Mouse (Mus musculus): ENCODE measurements around the gene Ufc1. TPM values are rescaled to one million over a fixed set of nuclear protein-coding genes. Genes with fewer than 3 reads are reported as not detected.

Gene Ufc1
- polyA plus RNA-seq, 1 experiment from 2014 or later = 103 TPM

GRCm38 (mm10) chr1:171293351-171293750 is 1.5 kb downstream of the Ufc1 start:
- 77% methylated on average over 3 of the region's 3 CpGs for WGBS
- no peaks in the 10 kb centered on the region for H3K36me3 ChIP-seq (ENCODE audit: control insufficient read depth, insufficient read depth, low read length)
- H3K4me2 ChIP-seq (ENCODE audit: low read depth, low read length) = peak overlapping the region; percentile 84
- no peak for ATAC-seq
- peak overlapping the region; percentile 78 for H3K4me3 ChIP-seq (ENCODE audit: low read length)
- no peaks in the 10 kb centered on the region for H3K9me3 ChIP-seq (ENCODE audit: control insufficient read depth, low read length)
- no peak overlapping the region for H3K27ac ChIP-seq (ENCODE audit: low read length)
- H3K27me3 ChIP-seq (replicated peaks; ENCODE audit: control insufficient read depth, insufficient read depth, low read length) = no peaks in the 10 kb centered on the region
- 0 out of 2 replicates have a peak, but pooled peaks cover 3% of the 10 kb centered on the region for H3K4me1 ChIP-seq (ENCODE audit: control insufficient read depth, insufficient read depth, low read length)
- H3K9ac ChIP-seq (ENCODE audit: low read depth, low read length) = no peak overlapping the region

DNA sequence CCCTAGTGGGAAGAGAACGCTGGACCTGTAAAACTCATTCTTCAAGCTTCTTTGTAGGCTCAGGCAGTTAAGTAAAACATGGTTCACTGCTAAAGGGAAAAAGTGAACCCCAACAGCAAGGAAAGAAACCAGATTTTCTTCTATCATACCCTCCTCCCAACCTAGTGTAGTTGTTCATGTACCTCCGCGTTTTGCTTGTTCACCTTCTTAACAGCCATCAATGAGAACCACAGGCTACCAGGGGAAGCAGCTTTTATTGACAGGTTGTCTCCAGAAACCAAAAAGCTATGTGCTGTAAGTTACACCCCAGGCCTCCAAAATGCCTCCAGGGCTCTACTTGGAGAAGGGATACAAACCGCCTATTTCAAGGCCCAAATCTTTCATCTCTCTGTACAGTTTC is 6.5 kb downstream of the Ufc1 start:
- WGBS = 61% methylated on average over 4 of the region's 4 CpGs
- no peak overlapping the region; the same call in 1 of the 2 replicates for H3K4me3 ChIP-seq (ENCODE audit: low read length)
- peaks cover 8% of the 10 kb centered on the region; the same call in 1 of the 2 replicates for H3K36me3 ChIP-seq (ENCODE audit: control insufficient read depth, insufficient read depth, low read length)
- no peak for ATAC-seq
- no peak overlapping the region for H3K9ac ChIP-seq (ENCODE audit: low read depth, low read length)
- no peak overlapping the region for H3K4me2 ChIP-seq (ENCODE audit: low read depth, low read length)
- H3K9me3 ChIP-seq (ENCODE audit: control insufficient read depth, low read length) = no peaks in the 10 kb centered on the region
- H3K4me1 ChIP-seq (ENCODE audit: control insufficient read depth, insufficient read depth, low read length) = peaks cover 11% of the 10 kb centered on the region
- no peaks in the 10 kb centered on the region for H3K27me3 ChIP-seq (replicated peaks; ENCODE audit: control insufficient read depth, insufficient read depth, low read length)
- 0 out of 2 replicates have a peak overlapping the region, but pooled peaks have one; percentile 6 for H3K27ac ChIP-seq (ENCODE audit: low read length)

DNA sequence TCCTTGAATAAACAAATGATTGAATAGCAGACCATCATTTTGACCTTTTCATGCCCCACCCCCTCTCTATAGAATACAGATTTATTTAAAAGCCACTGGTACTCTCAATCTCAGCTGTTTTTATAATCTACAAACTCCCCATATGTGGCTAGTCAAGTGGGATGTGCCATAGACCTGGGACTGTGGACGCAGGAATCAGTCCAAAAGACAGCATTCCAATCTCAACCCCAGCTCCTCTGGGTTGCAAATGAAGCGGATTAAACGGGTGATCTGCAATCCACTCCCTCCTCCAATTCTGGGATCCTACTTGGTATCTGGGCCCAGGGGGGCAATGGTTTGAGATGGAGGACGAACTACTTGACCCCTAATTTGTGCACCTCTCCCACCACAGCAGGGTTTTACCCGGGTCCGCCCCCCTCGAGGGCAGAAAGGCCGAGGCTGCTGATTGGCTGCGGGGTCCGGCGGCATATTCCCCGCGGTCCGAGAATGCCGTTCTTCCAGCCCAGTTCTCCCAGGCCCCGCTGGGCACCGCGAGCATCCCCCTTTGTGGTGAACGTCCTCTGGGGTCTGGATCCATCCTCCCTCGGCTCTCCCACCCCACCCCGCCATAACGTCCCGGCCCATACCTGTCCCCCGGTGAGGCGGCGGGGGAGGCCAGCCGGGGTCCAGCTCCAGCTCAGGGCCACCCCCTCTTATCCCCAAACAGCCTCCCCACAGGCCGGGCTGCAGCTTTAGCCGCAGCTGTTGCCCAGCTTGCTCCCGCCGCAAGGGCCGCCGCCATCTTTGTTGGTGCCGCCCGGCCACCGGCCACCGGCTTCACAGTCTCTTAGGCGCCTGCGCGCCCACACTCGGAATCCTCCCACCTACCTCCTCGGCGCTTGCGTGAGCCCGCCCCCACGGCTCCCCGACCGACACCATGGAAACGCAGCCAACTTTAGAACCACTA is 7.4 kb downstream of the Ufc1 start, which contains the start of gene Usp21:
Gene Usp21 (minus strand): TSS at position 856 of the 946 bp plus-strand sequence.
- H3K4me2 ChIP-seq (ENCODE audit: low read depth, low read length) = peak within 1 kb of the TSS; percentile 73
- H3K9me3 ChIP-seq (ENCODE audit: control insufficient read depth, low read length) = no peaks in the 10 kb centered on the region
- H3K4me3 ChIP-seq (ENCODE audit: low read length) = peak within 1 kb of the TSS; percentile 71
- peak within 1 kb of the TSS; percentile 90 for H3K9ac ChIP-seq (ENCODE audit: low read depth, low read length)
- peaks cover 8% of the 10 kb centered on the region; the same call in 1 of the 2 replicates for H3K36me3 ChIP-seq (ENCODE audit: control insufficient read depth, insufficient read depth, low read length)
- peak; percentile 95 for ATAC-seq
- peak within 1 kb of the TSS; percentile 74 for H3K27ac ChIP-seq (ENCODE audit: low read length)
- H3K4me1 ChIP-seq (ENCODE audit: control insufficient read depth, insufficient read depth, low read length) = peaks cover 9% of the 10 kb centered on the region
- no peaks in the 10 kb centered on the region for H3K27me3 ChIP-seq (replicated peaks; ENCODE audit: control insufficient read depth, insufficient read depth, low read length)
- WGBS = under 1% methylated on average over 45 of the region's 49 CpGs

DNA sequence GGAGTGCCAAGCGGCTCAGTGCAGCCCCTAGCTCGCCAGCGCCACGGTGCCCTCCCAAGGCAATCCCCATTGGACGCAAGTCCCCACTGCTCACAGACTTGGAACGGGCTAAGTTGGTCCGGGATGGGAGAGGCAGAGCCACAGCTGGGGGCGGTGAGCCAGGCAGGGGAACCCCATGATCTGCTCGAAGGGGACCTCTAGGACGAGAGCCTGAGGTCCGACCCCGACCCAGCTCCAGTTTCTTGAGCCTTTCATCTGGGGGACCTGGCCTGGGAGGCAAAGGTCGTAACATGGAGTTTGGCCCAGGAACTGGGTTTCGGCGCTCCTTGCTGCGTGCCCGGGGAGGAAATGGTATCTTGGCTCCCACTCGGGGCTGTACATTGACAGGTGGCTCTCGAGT is 8.3 kb downstream of the Ufc1 start:
- peaks cover 8% of the 10 kb centered on the region; the same call in 1 of the 2 replicates for H3K36me3 ChIP-seq (ENCODE audit: control insufficient read depth, insufficient read depth, low read length)
- H3K27me3 ChIP-seq (replicated peaks; ENCODE audit: control insufficient read depth, insufficient read depth, low read length) = no peaks in the 10 kb centered on the region
- no peak overlapping the region for H3K4me3 ChIP-seq (ENCODE audit: low read length)
- WGBS = 90% methylated on average over 19 of the region's 19 CpGs
- no peaks in the 10 kb centered on the region for H3K9me3 ChIP-seq (ENCODE audit: control insufficient read depth, low read length)
- H3K27ac ChIP-seq (ENCODE audit: low read length) = no peak overlapping the region
- H3K9ac ChIP-seq (ENCODE audit: low read depth, low read length) = no peak overlapping the region
- ATAC-seq = no peak
- no peak overlapping the region for H3K4me2 ChIP-seq (ENCODE audit: low read depth, low read length)
- peaks cover 15% of the 10 kb centered on the region for H3K4me1 ChIP-seq (ENCODE audit: control insufficient read depth, insufficient read depth, low read length)

DNA sequence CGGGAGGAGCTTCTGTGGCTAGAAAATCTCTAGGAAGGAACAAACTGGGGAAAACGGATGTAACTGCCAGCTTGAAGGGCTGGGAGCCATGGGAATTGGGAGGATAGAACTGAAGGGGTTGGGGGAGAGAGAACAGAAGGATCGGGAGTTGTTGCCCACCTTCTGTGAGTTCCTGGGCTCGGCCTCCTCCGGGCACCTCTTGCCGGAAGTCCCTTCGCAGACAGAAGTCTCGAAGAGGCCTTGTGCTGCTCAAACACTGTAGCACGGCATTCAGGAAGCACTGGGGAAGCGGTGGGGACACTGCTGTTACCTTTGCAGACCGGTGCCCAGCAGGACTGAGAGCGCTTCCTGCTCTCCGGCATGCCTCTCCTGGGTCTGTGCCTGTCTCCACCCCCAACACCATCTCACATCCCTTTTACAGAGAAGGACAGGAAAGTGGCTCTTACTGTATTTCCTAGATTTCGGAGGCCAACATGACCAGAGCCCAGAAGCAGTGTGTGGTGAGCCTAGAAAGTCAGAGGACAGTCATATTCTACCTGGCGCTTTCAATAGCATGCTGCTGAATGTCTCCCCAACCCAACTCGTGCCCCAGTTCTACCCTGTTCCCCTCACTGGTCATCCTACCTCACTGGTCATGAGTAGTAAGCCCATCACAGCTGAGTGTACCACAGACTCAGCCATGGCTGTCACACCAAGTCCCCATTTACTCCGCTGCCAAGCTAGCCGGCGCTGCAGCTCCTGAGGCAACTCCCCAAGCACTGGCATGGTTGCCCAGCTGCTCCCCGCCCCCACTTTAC is 9.5 kb downstream of the Ufc1 start:
- no peak overlapping the region for H3K9ac ChIP-seq (ENCODE audit: low read depth, low read length)
- H3K27me3 ChIP-seq (replicated peaks; ENCODE audit: control insufficient read depth, insufficient read depth, low read length) = no peaks in the 10 kb centered on the region
- H3K4me2 ChIP-seq (ENCODE audit: low read depth, low read length) = no peak overlapping the region
- WGBS = 84% methylated on average over 20 of the region's 20 CpGs
- H3K4me1 ChIP-seq (ENCODE audit: control insufficient read depth, insufficient read depth, low read length) = peaks cover 17% of the 10 kb centered on the region
- H3K9me3 ChIP-seq (ENCODE audit: control insufficient read depth, low read length) = no peaks in the 10 kb centered on the region
- H3K4me3 ChIP-seq (ENCODE audit: low read length) = no peak overlapping the region; the same call in 1 of the 2 replicates
- ATAC-seq = no peak
- H3K27ac ChIP-seq (ENCODE audit: low read length) = no peak overlapping the region
- peaks cover 8% of the 10 kb centered on the region; the same call in 1 of the 2 replicates for H3K36me3 ChIP-seq (ENCODE audit: control insufficient read depth, insufficient read depth, low read length)

GRCm38 (mm10) chr1:171284491-171284890 is 10.3 kb downstream of the Ufc1 start:
- WGBS = 89% methylated on average over 15 of the region's 15 CpGs
- Histone ChIP-seq H3K4me2 (ENCODE audit: low read depth, low read length) (no peak overlapping the region), H3K4me1 (ENCODE audit: control insufficient read depth, insufficient read depth, low read length) (peaks cover 23% of the 10 kb centered on the region), H3K27ac (ENCODE audit: low read length) (no peak overlapping the region), H3K9me3 (ENCODE audit: control insufficient read depth, low read length) (no peaks in the 10 kb centered on the region), H3K4me3 (ENCODE audit: low read length) (no peak overlapping the region), H3K9ac (ENCODE audit: low read depth, low read length) (no peak overlapping the region), H3K27me3 (replicated peaks; ENCODE audit: control insufficient read depth, insufficient read depth, low read length) (no peaks in the 10 kb centered on the region), H3K36me3 (ENCODE audit: control insufficient read depth, insufficient read depth, low read length) (peaks cover 8% of the 10 kb centered on the region; the same call in 1 of the 2 replicates)
- no peak for ATAC-seq

DNA sequence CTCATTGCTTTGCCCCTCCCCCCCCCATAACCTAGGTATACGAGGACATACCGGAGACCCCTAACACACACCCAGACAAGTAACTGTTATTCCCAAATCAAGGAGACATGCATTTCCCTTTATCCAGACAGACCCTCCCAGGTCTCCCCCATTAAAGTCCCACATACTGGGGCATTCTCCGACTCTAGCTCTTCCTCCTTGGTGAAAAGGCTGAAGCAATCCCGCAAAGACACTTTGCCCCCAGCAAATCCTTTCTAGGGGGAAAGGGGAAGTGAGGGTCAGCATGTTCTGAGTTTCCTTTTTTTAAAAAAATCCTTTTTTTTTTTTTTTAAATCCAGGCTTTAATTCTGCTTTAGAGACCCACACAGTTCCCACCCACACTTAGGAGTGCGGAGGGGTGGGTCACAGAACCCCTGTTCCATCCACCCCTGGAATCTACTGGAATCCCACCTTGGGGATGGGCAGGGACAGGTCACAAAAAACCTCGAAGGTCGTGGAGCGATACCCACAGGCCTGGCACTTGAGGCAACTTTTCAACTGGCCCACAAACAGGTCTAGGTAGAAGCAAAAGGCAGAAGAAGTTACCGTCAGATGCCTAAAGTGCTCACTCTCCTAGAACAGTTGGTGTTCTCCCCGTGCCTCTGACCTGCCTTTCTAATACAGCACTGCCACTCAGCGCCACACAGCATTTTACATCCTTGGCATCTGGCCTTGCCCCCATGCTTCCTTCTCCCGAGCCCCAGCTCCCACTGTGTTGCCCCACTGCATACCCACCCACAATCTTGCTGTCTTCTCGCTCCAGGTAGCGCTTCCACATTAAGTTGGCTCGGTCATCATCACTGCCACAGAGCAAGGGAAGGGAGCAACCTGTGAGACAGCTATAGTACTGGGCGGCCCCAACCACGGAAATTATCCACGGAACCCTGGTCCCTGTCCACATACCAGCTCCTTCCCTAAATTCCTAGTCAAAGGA is 11.3 kb downstream of the Ufc1 start:
- no peaks in the 10 kb centered on the region for H3K27me3 ChIP-seq (replicated peaks; ENCODE audit: control insufficient read depth, insufficient read depth, low read length)
- H3K4me3 ChIP-seq (ENCODE audit: low read length) = no peak overlapping the region
- H3K36me3 ChIP-seq (ENCODE audit: control insufficient read depth, insufficient read depth, low read length) = peaks cover 8% of the 10 kb centered on the region; the same call in 1 of the 2 replicates
- peaks cover 23% of the 10 kb centered on the region for H3K4me1 ChIP-seq (ENCODE audit: control insufficient read depth, insufficient read depth, low read length)
- H3K27ac ChIP-seq (ENCODE audit: low read length) = no peak overlapping the region
- 91% methylated on average over 18 of the region's 18 CpGs for WGBS
- H3K4me2 ChIP-seq (ENCODE audit: low read depth, low read length) = no peak overlapping the region
- no peak for ATAC-seq
- no peaks in the 10 kb centered on the region for H3K9me3 ChIP-seq (ENCODE audit: control insufficient read depth, low read length)
- no peak overlapping the region for H3K9ac ChIP-seq (ENCODE audit: low read depth, low read length)

DNA sequence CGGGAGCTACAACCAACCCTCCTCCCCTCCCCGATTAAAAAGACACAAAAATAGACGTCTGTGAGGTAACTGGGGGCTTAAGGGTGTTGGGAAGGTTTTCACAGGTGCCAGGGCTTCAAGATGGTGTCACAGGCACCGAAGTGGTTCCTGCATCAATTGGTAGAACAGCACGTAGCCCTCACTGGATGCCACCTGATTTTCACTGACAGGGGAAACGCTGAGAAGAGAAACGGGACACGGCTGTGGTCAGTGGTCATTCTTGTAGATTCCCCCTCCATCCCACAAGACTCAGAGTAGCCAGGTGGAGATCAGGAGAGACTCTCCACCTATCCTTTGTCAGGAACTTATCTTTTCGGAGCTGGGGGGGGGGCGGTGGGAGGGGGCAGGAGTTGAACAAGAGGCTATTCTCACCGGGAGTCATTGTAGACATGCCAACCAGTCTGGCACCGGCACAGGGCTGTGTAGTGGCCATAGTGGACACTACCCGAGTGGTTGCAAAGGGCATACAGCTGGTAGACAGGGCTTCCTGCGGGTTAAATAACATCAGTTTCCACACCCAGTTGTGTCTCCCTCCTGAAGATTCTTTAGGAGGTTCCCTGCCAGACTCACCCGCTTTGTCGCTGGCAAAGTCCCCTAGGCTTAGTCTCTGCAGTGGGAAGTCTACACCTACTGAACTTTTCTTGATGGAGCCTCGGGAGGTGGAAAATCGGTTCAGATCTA is 12.6 kb downstream of the Ufc1 start:
- Histone ChIP-seq H3K9ac (ENCODE audit: low read depth, low read length) (peak overlapping the region; percentile 77; the same call in 1 of the 2 replicates), H3K4me3 (ENCODE audit: low read length) (peak overlapping the region; percentile 68), H3K9me3 (ENCODE audit: control insufficient read depth, low read length) (no peaks in the 10 kb centered on the region), H3K4me2 (ENCODE audit: low read depth, low read length) (peak overlapping the region; percentile 83), H3K27me3 (replicated peaks; ENCODE audit: control insufficient read depth, insufficient read depth, low read length) (no peaks in the 10 kb centered on the region), H3K36me3 (ENCODE audit: control insufficient read depth, insufficient read depth, low read length) (peaks cover 14% of the 10 kb centered on the region), H3K4me1 (ENCODE audit: control insufficient read depth, insufficient read depth, low read length) (peaks cover 20% of the 10 kb centered on the region), H3K27ac (ENCODE audit: low read length) (no peak overlapping the region; the same call in 1 of the 2 replicates)
- ATAC-seq = no peak
- 79% methylated on average over 18 of the region's 18 CpGs for WGBS

Data from intestine, embryonic 16.5 days (tissue).